Mouse (Mus musculus) myocyte (in vitro differentiated cells): ENCODE measurements around the gene Acadm.

Experiments used
- POLR2A ChIP-seq: IDR thresholded peaks from one replicate; pipeline ENCODE4 v1.6.1; 2011; ENCODE audit warnings: low read depth, mild to moderate bottlenecking, control low read depth, moderate library complexity; ENCODE audit not compliant: insufficient read length
- USF1 ChIP-seq: IDR thresholded peaks from one replicate; pipeline ENCODE4 v1.6.1; 2011; ENCODE audit warnings: low read depth, mild to moderate bottlenecking, control low read depth, moderate library complexity

GRCm38 (mm10) chr3:153944335-153944990, at the start of gene Acadm:
- TF ChIP-seq USF1 (no peak), POLR2A (peak; percentile 93)
